Mouse (Mus musculus) cortical plate, adult 2 months (tissue): ENCODE results near the gene Rpl23a.

Experiments used
- CTCF ChIP-seq: fragments of 200-500 bp; IDR thresholded peaks from 2 replicates; pipeline ENCODE4 v1.5.1; 2011; ENCODE audit warnings: mild to moderate bottlenecking, control low read depth, low read length; ENCODE audit not compliant: insufficient read depth; ENCODE audit errors: extremely low read depth
- POLR2A ChIP-seq: fragments of 200-500 bp; IDR thresholded peaks from 2 replicates; pipeline ENCODE4 v1.6.1; 2011; ENCODE audit warnings: mild to moderate bottlenecking, low read length, control low read depth; ENCODE audit not compliant: insufficient read depth; ENCODE audit errors: extremely low read depth

DNA sequence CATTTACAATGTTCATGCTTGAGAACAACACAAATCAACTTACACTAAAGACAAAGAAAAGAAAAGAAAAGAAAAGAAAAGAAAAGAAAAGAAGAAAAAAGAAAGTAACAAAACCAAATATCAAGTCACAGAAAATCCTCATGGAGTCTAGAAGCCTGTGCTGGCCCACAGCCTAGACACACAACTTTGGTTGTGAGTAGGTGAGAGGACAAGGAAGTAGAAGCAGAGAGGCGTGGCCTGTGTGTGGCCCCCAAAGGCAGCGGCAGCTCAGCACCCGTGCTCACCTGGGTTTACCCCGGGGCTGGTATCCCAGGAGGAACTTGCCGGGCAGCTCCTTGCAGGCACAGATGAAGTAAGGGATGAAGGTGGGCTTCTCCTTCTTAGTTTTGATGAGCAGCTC lies 28.1 kb upstream of the Rpl23a start:
- no peak for TF ChIP-seq CTCF
- no peak for TF ChIP-seq POLR2A
